ENCODE assay signal across 21 mouse cellular contexts in genomic region chr9:29796281-29796680, GRCm38 (mm10).
DNase-seq lines count a peak whose midpoint lies in the region; ATAC-seq and TF ChIP-seq lines count a peak whose summit lies in the region.
"Had no signal": no experiment of that assay in that cellular context is flagged by ENCODE, and none has a peak within 500 bp of the region (broad histone marks: within the 10 kb centered on the region; RNA-seq: fewer than 3 reads in every experiment).

No protein-coding gene starts in this region.

- WGBS in forebrain, embryonic 13.5 days, result 64% methylated on average over 4 of the region's 4 CpGs
- 84% methylated on average over 4 of the region's 4 CpGs for WGBS in forebrain, embryonic 12.5 days
- WGBS in forebrain, postnatal 0 days, result 48% methylated on average over 4 of the region's 4 CpGs

- peaks cover 21% of the 10 kb centered on the region for H3K4me1 ChIP-seq in forebrain, embryonic 13.5 days
- peaks cover 5% of the 10 kb centered on the region; the same call in 1 of the 2 replicates for H3K4me1 ChIP-seq in forebrain, embryonic 12.5 days
- H3K4me1 ChIP-seq in forebrain, postnatal 0 days (ENCODE audit: insufficient read depth), result no peaks in the 10 kb centered on the region
- H3K4me1 ChIP-seq: heart, embryonic 10.5 days; heart, embryonic 13.5 days; hindbrain, embryonic 12.5 days; hindbrain, embryonic 15.5 days had no signal

- no peak overlapping the region for H3K27ac ChIP-seq in forebrain, embryonic 13.5 days
- H3K27ac ChIP-seq in forebrain, embryonic 12.5 days, result no peak overlapping the region
- H3K27ac ChIP-seq in forebrain, postnatal 0 days (ENCODE audit: low read depth, low read length), result no peak overlapping the region
- H3K27ac ChIP-seq: heart, adult 2 months; heart, embryonic 10.5 days; heart, embryonic 13.5 days; hindbrain, embryonic 12.5 days; hindbrain, embryonic 15.5 days had no signal

- peaks cover 74% of the 10 kb centered on the region for H3K27me3 ChIP-seq in forebrain, embryonic 13.5 days
- H3K27me3 ChIP-seq in forebrain, embryonic 12.5 days, result peaks cover 69% of the 10 kb centered on the region
- H3K27me3 ChIP-seq in forebrain, postnatal 0 days (ENCODE audit: insufficient read depth, low read length), result no peaks in the 10 kb centered on the region
- H3K27me3 ChIP-seq: CH12.LX; hindbrain, embryonic 12.5 days; hindbrain, embryonic 15.5 days had no signal

- DNase-seq in heart, adult 11 months, result peak; percentile 22
- no peak for DNase-seq in heart, postnatal 10 days
- peak; percentile 50 for DNase-seq in brain, adult 2 months (ENCODE audit: low read depth, low spot score)
- peak; percentile 48 for DNase-seq in forebrain, postnatal 0 days
- no peak for DNase-seq in B cell, adult 2 months
- DNase-seq: adrenal gland, postnatal 14 days; cerebellum, adult 18-20 months; cerebellum, adult 9-10 months; cerebellum, postnatal 14 days; gastrocnemius, postnatal 25 days; heart, adult 2 months had no signal

- no peaks in the 10 kb centered on the region; the same call in 1 of the 2 replicates for H3K9me3 ChIP-seq in forebrain, embryonic 13.5 days (replicated peaks)
- H3K9me3 ChIP-seq in forebrain, embryonic 12.5 days, result no peaks in the 10 kb centered on the region
- H3K9me3 ChIP-seq in forebrain, postnatal 0 days (ENCODE audit: low read length), result no peaks in the 10 kb centered on the region
- H3K9me3 ChIP-seq: heart, embryonic 10.5 days; heart, embryonic 13.5 days; hindbrain, embryonic 12.5 days; hindbrain, embryonic 15.5 days had no signal

- H3K4me3 ChIP-seq in forebrain, embryonic 13.5 days, result no peak overlapping the region
- H3K4me3 ChIP-seq in forebrain, embryonic 12.5 days (replicated peaks), result no peak overlapping the region
- no peak overlapping the region for H3K4me3 ChIP-seq in forebrain, postnatal 0 days (ENCODE audit: low read depth, low read length)
- H3K4me3 ChIP-seq: heart, adult 2 months; heart, embryonic 10.5 days; heart, embryonic 13.5 days; hindbrain, embryonic 12.5 days; hindbrain, embryonic 15.5 days had no signal

- H3K4me2 ChIP-seq in forebrain, embryonic 13.5 days, result no peak overlapping the region
- H3K4me2 ChIP-seq in forebrain, embryonic 12.5 days, result no peak overlapping the region
- no peak overlapping the region for H3K4me2 ChIP-seq in forebrain, postnatal 0 days (ENCODE audit: low read depth)
- H3K4me2 ChIP-seq: heart, embryonic 13.5 days; hindbrain, embryonic 12.5 days; hindbrain, embryonic 15.5 days had no signal

- no peak for TF ChIP-seq CTCF in forebrain, postnatal 0 days (IDR thresholded peaks at IDR 0.05; ENCODE audit: low read depth)

- ATAC-seq in forebrain, embryonic 13.5 days, result peak; percentile 48; the same call in 1 of the 2 replicates
- no peak for ATAC-seq in forebrain, embryonic 12.5 days (ENCODE audit: low FRiP score)
- peak; percentile 34; the same call in 1 of the 2 replicates for ATAC-seq in forebrain, postnatal 0 days
- ATAC-seq: intestine, postnatal 0 days; Patski had no signal

- no peak overlapping the region for H3K9ac ChIP-seq in forebrain, embryonic 13.5 days
- H3K9ac ChIP-seq in forebrain, embryonic 12.5 days, result no peak overlapping the region
- no peak overlapping the region for H3K9ac ChIP-seq in forebrain, postnatal 0 days
- H3K9ac ChIP-seq: heart, embryonic 13.5 days; hindbrain, embryonic 12.5 days; hindbrain, embryonic 15.5 days had no signal

- H3K36me3 ChIP-seq in forebrain, embryonic 13.5 days (ENCODE audit: poor library complexity, severe bottlenecking), result no peaks in the 10 kb centered on the region
- no peaks in the 10 kb centered on the region for H3K36me3 ChIP-seq in forebrain, embryonic 12.5 days (replicated peaks)
- no peaks in the 10 kb centered on the region for H3K36me3 ChIP-seq in forebrain, postnatal 0 days (ENCODE audit: insufficient read depth)
- H3K36me3 ChIP-seq: G1E; heart, embryonic 10.5 days; heart, embryonic 13.5 days; hindbrain, embryonic 12.5 days; hindbrain, embryonic 15.5 days had no signal

- intact Hi-C loops in heart, postnatal 10 days (cut with DNase I), result no loop called here

Comparison
In these comparisons a context has a peak if more than half of its experiments do, and no peak if none do; other contexts are left out.
1. DNase-seq: peak in heart, adult 11 months (single experiment), brain, adult 2 months (single experiment) and forebrain, postnatal 0 days (single experiment); none in heart, postnatal 10 days (0 of 2) and B cell, adult 2 months (0 of 2).